Mouse (Mus musculus) ovary, adult 18-20 months (tissue): ENCODE data around the gene Rab30.

ENCODE experiments used
- DNase-seq: peaks from one replicate; pipeline ENCODE4 v3.0.0; 2022; ENCODE audit warnings: low spot score, mixed read lengths

Gene Rab30

GRCm38 (mm10) chr7:92799665-92800595 is 58.5 kb downstream of the Rab30 start:
- DNase-seq: peak; percentile 17

GRCm38 (mm10) chr7:92802158-92802557 is 60.8 kb downstream of the Rab30 start:
- no peak for DNase-seq

- DNase-seq: no peak
These were observed 61.8 kb downstream of the Rab30 start for GRCm38 (mm10) chr7:92803191-92803590.

DNA sequence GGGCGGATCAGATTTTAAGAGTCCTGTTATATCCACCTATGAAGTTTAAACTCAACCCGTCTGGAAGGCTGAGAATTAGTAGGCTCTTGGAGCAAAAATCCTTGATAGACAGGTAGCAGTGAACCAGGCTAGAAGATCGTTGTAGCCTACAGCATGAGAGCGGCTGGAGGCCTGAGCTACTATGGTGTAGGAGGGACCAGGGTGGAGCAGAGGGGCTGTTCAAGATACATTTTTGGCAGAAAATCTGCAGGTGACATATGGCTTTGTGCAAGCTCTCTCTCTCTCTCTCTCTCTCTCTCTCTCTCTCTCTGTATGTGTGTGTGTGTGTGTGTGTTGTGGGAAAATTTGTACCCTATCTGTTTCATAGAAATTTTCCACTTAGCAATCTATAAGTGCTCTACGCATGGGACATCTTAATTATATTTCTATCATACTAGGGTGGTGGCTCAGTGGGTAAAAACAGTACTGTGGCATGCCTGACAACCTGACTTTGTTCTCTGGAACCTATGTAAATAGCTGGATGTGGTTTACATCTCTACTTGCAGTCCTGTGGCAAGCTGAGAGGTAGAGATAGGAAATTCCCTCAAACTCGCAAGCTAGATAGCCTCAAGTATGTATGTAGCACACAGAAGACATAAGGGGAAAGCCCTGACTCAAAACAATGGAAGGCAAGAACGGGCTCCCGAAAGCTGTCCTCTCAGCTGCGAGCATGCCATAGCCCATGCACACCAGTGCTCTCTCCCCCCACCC is 63.7 kb downstream of the Rab30 start:
- DNase-seq: no peak

DNA sequence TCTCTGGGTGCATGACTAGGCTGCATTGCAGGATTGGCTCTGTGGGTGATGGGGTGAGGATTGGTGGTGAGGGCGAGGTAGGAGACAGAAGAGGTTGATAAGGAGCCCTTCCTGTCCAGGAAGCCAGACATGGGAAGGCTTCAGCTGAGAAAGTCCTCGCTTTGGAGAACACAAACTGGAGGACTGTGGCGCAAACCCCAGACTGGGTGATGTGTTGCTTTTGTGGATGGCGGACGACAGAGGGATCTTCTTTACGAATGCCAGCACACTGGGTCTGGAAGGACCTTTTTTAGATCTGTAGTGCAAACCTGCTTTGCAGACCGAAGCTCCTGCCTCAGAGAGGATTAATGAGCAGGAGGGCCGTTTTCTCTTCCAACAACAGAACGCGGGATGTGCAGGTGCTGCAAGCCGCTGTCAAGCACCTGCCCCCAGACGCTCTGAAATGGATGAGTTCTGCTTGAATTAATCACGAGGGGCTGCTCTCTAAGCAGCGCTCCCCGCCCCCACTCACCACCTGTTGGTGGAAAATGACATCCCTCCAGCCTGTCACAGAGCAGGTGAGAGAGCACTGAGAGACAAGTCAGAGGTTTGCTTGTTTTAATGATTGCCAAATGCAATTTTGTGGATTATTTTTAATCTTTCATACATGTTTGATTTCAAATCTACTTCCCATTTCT is 65.2 kb downstream of the Rab30 start:
- no peak for DNase-seq

DNA sequence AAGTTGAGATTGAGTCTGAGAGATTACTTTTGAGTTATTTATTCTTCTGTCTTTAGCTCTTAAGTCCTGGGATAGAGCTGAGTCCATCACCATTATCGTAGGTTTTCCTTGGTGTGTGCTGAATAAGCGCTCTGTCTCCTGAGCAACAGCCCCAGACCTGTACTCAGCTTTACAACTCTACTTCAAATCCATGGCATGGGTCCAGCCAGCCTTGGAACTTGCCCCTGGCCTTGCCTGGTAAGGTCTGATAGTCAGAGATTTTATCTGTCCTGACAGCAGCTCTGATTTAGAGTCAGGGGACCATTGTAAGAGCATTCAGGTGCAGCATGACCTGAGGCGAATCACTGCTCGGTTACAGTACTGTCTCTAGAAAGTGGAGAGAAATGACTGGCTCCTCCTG is 66.1 kb downstream of the Rab30 start:
- no peak for DNase-seq

DNA sequence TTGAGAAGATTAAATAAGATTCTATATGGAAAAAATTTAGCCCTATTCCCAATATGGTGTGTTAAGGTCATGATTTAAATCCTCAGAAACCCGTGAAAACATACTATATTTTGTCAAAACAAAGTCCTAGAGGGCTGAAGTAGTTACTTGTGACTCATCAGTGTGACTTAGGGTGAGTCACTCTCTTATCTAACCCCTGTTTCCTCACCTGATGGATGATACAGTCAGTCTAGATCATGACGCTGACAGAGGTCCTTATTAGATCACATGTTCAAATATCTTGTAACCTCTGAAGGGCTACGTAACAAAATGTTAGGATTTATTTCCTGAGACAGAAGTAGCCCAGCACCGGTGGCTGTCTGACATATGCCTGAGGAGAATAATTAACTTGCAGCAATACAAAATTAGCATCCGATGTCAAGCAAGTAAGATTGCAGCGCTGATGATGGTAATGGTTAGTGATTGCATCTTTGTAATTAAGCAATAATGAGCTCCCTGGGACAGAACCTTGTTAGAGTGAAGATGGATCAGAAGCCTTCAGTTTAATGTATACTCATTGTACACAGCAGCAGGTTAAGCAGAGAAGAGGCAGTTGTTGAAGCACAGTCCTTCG is 70.4 kb downstream of the Rab30 start:
- no peak for DNase-seq

- no peak for DNase-seq
These were observed 75.8 kb downstream of the Rab30 start for GRCm38 (mm10) chr7:92817242-92817641.

- no peak for DNase-seq
These were observed 76.5 kb downstream of the Rab30 start for GRCm38 (mm10) chr7:92817886-92818285.

- no peak for DNase-seq
These were observed 78.3 kb downstream of the Rab30 start for GRCm38 (mm10) chr7:92819656-92820055.

- no peak for DNase-seq
These were observed 79.0 kb downstream of the Rab30 start for GRCm38 (mm10) chr7:92820410-92820809.

GRCm38 (mm10) chr7:92820941-92821465 is 79.6 kb downstream of the Rab30 start:
- no peak for DNase-seq

DNA sequence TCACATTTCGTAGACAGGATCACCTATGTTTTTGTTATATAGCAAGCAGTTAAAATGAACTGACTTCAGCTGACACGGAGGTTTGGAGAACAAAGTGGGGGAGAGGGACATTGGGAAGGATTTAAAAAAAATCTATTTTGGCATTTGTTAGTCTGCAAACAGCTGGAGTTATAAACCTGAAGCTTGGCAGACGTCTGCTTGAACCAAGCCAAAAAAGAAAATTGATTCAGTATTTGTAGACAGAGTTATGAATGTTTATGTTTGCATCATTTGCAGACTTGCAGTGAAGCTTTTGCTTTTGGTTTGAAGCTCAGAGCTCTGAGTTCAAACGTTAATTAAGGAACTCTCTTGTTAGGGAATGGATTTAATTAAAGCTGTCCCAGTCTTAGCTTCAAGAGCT is 80.5 kb downstream of the Rab30 start:
- no peak for DNase-seq

DNA sequence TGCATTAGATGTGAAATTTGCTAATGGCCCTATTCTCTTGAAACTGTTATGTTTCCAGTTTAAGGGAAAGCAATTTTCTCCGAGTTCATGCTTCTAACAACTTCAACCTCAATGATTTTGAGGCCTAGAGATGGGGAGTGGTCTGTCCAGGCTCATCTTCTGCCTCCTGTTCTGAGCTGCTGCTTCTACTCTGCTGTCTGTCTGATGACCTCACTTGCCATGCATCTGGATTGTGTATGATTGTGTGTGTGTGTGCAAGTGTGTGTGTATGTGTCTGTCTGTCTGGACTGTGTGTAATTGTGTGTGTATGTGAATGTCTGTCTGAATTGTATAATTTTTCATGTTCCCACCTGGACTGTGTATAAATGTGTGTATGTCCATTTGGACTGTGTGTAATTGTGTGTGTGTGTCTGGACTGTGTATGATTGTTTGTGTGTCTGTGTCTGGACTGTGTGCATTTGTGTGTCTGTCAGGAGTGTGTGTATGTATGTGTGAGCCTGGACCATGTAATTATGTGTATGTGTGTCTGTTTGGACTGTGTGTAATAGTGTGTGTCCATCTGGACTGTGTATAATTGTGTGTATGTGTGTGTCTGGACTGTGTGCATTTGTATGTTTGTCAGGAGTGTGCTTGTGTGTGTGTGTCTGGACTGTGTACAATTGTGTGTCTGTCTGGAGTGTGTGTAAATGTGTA is 81.2 kb downstream of the Rab30 start:
- no peak for DNase-seq

GRCm38 (mm10) chr7:92826248-92826647 is 84.8 kb downstream of the Rab30 start:
- DNase-seq: no peak

DNA sequence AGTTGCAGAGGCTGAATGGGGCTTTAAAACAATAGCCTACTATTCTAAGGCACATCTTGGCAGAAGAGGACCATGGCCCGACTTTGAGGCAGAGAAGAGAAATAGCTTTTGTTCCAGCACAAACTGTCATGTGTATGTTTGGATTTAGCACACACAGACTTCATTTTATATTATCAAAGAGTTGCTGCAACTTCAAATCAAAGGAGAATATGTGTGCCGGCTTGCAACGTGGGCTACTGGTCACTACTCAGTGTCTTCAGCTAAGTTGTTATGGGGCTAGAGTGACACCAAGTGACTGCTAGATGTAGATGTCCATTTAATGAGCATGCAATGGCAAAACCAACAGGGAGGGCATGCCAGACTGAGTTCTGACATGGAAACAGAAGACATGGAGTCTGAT is 86.6 kb downstream of the Rab30 start:
- DNase-seq: no peak

GRCm38 (mm10) chr7:92832395-92832794 is 91.0 kb downstream of the Rab30 start:
- no peak for DNase-seq

GRCm38 (mm10) chr7:92834391-92834790 is 93.0 kb downstream of the Rab30 start:
- DNase-seq: no peak

- DNase-seq: no peak
These were observed 95.0 kb downstream of the Rab30 start for GRCm38 (mm10) chr7:92836447-92836846.

DNA sequence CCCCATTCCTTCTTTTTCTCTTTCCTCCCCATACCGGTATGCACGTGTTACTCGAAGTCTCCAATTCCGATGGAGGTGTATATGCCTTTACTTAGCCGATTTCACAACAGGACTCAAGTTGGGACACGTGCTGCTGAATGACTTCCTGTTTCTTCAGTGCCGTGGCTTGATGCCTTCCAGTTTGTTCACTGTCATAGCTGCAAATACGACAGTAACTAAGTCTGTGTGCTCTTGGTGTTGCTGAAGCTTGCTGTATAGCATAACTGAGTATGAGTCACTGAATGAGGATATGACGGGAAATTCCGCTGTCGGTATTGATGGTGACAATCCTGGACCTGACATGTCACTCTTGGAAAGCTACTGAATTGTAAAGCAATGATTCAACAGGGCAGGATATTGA is 95.8 kb downstream of the Rab30 start:
- DNase-seq: no peak

DNA sequence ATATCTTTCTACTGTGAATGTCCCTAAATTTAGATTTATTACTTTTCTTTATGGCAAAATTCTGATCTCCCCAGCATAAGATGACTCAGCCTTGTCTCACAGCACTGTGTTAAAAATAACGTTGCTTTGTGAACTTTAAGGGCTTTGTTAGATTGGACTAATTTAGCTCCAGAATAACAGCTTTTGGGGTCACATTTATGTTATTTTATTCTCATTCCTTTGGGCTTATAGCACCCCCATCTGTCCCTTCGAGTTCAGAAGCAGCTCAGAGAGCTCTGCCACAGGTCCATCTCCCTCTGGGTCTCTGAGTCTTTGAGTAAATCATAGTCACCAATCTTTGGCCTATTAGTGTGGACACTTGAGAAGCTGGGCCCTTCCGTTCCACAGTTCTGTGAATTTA is 96.5 kb downstream of the Rab30 start:
- no peak for DNase-seq
